Mouse (Mus musculus): Measurements from ENCODE around the gene Atp5b. TPM values are rescaled to one million over a fixed set of nuclear protein-coding genes. Genes with fewer than 3 reads are reported as not detected.

Gene Atp5b
- 4,523 and 4,948 TPM in 2 replicates for polyA plus RNA-seq (2014; fragmentation: Nextera tagmentation; extraction: Ambion mirVana)

DNA sequence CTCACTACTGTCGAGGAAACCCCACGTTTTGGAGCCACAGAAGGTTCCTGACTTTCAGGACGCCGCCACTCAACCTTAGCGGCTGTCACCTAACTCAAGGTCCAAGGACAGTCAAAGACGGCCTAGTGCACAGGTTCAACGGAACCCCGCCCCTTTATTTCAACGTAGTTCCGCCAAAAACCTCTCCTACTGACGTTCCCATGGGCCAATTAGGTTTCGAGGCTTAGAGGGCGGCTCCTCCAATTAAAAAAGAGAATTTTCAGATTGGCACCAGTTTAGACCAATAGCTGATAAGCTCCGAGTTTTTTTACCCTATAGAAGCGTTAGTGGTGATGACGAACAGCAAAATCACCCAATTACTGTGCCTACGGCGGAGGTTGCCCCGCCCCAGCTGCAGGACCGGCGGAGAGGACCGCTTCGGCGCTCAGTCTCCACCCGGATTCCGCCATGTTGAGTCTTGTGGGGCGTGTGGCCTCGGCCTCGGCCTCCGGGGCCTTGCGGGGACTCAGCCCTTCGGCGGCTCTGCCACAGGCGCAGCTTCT is at the start of gene Atp5b:
Atp5b (plus strand) TSS at position 394 of the 542 bp plus-strand sequence.
- Histone ChIP-seq H3K27ac (ENCODE audit: low read depth, low read length) (peak within 1 kb of the TSS; percentile 93), H3K9me3 (replicated peaks; ENCODE audit: control insufficient read depth, low read length) (no peaks in the 10 kb centered on the region), H3K9ac (ENCODE audit: low read depth, low read length) (peak within 1 kb of the TSS; percentile 98), H3K36me3 (ENCODE audit: control insufficient read depth, insufficient read depth, low read length) (peaks cover 28% of the 10 kb centered on the region), H3K4me2 (peak within 1 kb of the TSS; percentile 96), H3K27me3 (ENCODE audit: control insufficient read depth, insufficient read depth, low read length) (no peaks in the 10 kb centered on the region), H3K4me3 (ENCODE audit: low read depth, low read length) (peak within 1 kb of the TSS; percentile 98), H3K4me1 (ENCODE audit: control insufficient read depth, insufficient read depth, low read length) (peaks cover 7% of the 10 kb centered on the region; the same call in 1 of the 2 replicates)
- WGBS (ENCODE audit: insufficient replicate concordance), result under 1% methylated on average over 34 of the region's 34 CpGs
- peak; percentile 96 for ATAC-seq (replicated peaks; ENCODE audit: insufficient number of reproducible peaks, low FRiP score, low TSS enrichment)

DNA sequence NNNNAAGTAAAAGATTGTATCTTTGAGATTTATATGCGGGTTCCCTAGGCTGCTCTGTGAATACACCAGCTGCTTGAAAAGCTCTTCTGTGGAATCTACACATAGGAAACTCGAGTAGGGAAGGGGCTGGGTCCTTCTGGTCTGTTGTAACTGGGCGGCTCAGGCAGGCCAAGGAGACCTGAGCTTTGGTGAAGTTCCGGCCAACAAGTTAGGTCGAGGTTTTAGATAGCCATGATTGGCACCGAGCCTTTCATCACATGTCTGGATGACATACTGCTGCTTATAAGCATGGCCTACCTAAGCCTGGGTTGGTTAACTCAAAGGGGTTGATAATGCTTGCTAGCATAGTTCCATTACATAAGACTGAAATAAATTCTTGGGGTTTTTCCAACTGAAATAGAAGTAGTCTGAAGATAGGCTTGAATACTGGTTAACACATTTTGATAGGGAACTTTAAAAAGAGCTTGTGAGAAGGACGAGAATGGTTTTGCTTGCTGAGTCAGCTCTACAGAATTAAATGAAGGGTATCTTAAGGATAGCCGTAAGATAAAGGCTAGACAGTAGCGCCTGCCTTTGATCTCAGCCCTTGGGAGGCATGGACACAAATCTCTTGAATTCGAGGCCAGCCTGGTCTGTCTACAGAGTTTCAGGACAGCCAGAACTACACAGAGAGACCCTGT is 46.2 kb upstream of the Atp5b start:
- H3K27ac ChIP-seq (ENCODE audit: low read depth, low read length), result peak overlapping the region; percentile 98
- 0 out of 2 replicates have a peak, but pooled peaks have one; percentile 8 for ATAC-seq (replicated peaks; ENCODE audit: insufficient number of reproducible peaks, low FRiP score, low TSS enrichment)
- H3K4me2 ChIP-seq, result peak overlapping the region; percentile 87
- peak overlapping the region; percentile 100 for H3K4me3 ChIP-seq (ENCODE audit: low read depth, low read length)
- no peaks in the 10 kb centered on the region for H3K9me3 ChIP-seq (replicated peaks; ENCODE audit: control insufficient read depth, low read length)
- 2% methylated on average over 10 of the region's 10 CpGs for whole genome bisulfite sequencing (ENCODE audit: insufficient replicate concordance)
- no peaks in the 10 kb centered on the region for H3K27me3 ChIP-seq (ENCODE audit: control insufficient read depth, insufficient read depth, low read length)
- peaks cover 6% of the 10 kb centered on the region for H3K36me3 ChIP-seq (ENCODE audit: control insufficient read depth, insufficient read depth, low read length)
- peaks cover 36% of the 10 kb centered on the region for H3K4me1 ChIP-seq (ENCODE audit: control insufficient read depth, insufficient read depth, low read length)
- H3K9ac ChIP-seq (ENCODE audit: low read depth, low read length), result peak overlapping the region; percentile 100

DNA sequence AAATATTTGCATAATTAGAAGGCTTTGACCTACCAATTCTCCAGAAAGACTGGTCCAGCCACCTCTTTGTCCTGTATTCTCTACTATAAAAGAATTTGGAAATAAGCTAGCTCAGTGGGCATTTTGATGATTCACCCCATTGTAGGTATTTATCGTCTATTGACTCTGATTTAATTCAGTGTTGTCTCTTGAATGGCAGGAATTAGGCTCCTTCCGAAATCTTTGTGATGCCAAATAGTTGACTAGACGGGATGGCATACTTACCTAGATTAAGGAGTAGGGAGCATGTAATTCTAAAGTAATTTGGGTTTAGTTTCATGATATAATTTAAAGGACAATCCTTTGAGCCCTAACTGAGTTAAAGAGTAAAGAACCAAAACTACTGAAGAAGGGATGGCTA is 45.2 kb upstream of the Atp5b start:
- H3K9me3 ChIP-seq (replicated peaks; ENCODE audit: control insufficient read depth, low read length), result no peaks in the 10 kb centered on the region
- H3K27me3 ChIP-seq (ENCODE audit: control insufficient read depth, insufficient read depth, low read length), result no peaks in the 10 kb centered on the region
- peaks cover 47% of the 10 kb centered on the region for H3K4me1 ChIP-seq (ENCODE audit: control insufficient read depth, insufficient read depth, low read length)
- no peak overlapping the region for H3K9ac ChIP-seq (ENCODE audit: low read depth, low read length)
- H3K4me3 ChIP-seq (ENCODE audit: low read depth, low read length), result peak overlapping the region; percentile 3; the same call in 1 of the 2 replicates
- peaks cover 6% of the 10 kb centered on the region for H3K36me3 ChIP-seq (ENCODE audit: control insufficient read depth, insufficient read depth, low read length)
- 82% methylated on average over 3 of the region's 3 CpGs for WGBS (ENCODE audit: insufficient replicate concordance)
- ATAC-seq (replicated peaks; ENCODE audit: insufficient number of reproducible peaks, low FRiP score, low TSS enrichment), result no peak
- no peak overlapping the region for H3K27ac ChIP-seq (ENCODE audit: low read depth, low read length)
- H3K4me2 ChIP-seq, result peak overlapping the region; percentile 45

DNA sequence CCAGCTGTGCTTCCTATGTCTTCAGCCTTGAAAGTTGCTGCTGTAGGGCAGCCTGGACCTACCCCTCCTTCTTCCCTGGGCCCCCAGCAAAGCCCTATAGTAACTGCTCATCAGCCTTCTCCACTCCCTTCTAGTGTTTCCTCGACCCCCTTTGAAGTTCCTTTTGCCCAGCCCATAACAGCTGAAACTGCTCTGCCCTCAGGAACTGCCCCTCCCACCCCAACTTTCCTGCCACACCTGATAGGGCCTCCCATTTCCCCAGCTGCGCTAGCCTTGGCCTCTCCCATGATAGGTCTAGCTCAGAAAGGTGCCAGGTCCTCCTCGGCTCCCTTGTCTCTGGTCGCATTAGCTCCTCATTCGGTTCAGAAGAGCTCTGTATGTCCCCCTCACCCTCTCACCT is 43.9 kb upstream of the Atp5b start:
- Histone ChIP-seq H3K36me3 (ENCODE audit: control insufficient read depth, insufficient read depth, low read length) (peaks cover 11% of the 10 kb centered on the region), H3K9me3 (replicated peaks; ENCODE audit: control insufficient read depth, low read length) (no peaks in the 10 kb centered on the region), H3K9ac (ENCODE audit: low read depth, low read length) (0 out of 2 replicates have a peak overlapping the region, but pooled peaks have one; percentile 24), H3K4me2 (peak overlapping the region; percentile 45), H3K27ac (ENCODE audit: low read depth, low read length) (0 out of 2 replicates have a peak overlapping the region, but pooled peaks have one; percentile 41), H3K4me1 (ENCODE audit: control insufficient read depth, insufficient read depth, low read length) (peaks cover 59% of the 10 kb centered on the region), H3K27me3 (ENCODE audit: control insufficient read depth, insufficient read depth, low read length) (no peaks in the 10 kb centered on the region), H3K4me3 (ENCODE audit: low read depth, low read length) (no peak overlapping the region)
- ATAC-seq (replicated peaks; ENCODE audit: insufficient number of reproducible peaks, low FRiP score, low TSS enrichment), result no peak
- WGBS (ENCODE audit: insufficient replicate concordance), result 48% methylated on average over 5 of the region's 5 CpGs

DNA sequence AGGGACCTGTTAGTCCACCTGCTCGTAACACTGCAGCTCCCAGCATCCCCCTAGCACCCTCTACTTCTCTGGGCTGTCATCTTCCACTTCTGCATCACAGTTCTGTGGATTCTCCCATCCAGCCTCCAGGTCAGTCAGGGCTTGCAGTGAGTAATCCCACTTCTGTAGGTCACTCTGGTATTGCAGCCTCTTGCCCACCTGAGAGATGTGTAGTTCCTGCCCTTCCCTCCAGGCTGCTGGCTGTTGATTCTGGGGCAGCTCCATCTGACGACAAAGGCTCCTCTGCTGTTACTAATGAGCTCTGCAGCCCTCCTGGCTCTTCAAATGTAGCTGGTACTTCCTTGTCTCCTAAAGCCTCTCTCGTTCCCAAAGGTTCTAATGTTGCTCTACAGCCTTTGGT is 43.2 kb upstream of the Atp5b start:
- Histone ChIP-seq H3K27ac (ENCODE audit: low read depth, low read length) (no peak overlapping the region), H3K9me3 (replicated peaks; ENCODE audit: control insufficient read depth, low read length) (no peaks in the 10 kb centered on the region), H3K27me3 (ENCODE audit: control insufficient read depth, insufficient read depth, low read length) (no peaks in the 10 kb centered on the region), H3K36me3 (ENCODE audit: control insufficient read depth, insufficient read depth, low read length) (peaks cover 14% of the 10 kb centered on the region), H3K4me3 (ENCODE audit: low read depth, low read length) (no peak overlapping the region), H3K4me2 (no peak overlapping the region), H3K9ac (ENCODE audit: low read depth, low read length) (no peak overlapping the region), H3K4me1 (ENCODE audit: control insufficient read depth, insufficient read depth, low read length) (peaks cover 62% of the 10 kb centered on the region)
- ATAC-seq (replicated peaks; ENCODE audit: insufficient number of reproducible peaks, low FRiP score, low TSS enrichment), result no peak
- 72% methylated on average over 3 of the region's 3 CpGs for WGBS (ENCODE audit: insufficient replicate concordance)

DNA sequence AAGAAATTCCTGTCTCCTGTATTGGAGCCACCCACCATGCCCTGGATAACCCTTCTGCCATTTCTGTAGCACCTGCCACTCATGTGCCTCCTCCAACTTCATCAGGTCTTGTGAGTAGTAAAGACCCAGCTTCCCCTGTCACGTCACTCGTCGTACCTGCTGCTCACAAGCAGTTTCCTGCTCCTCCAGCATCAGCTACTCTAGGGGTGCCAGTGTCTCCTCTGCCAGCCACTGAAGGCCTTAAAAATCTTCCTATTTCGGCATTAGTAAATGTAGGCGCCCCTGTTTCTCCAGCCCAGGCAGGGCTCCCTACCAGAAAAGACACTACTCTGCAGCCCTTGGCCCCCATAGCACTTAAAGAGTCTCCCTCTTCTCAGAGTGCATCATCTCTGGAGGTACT is 42.8 kb upstream of the Atp5b start:
- H3K36me3 ChIP-seq (ENCODE audit: control insufficient read depth, insufficient read depth, low read length), result peaks cover 16% of the 10 kb centered on the region
- no peaks in the 10 kb centered on the region for H3K27me3 ChIP-seq (ENCODE audit: control insufficient read depth, insufficient read depth, low read length)
- WGBS (ENCODE audit: insufficient replicate concordance), result 82% methylated on average over 5 of the region's 5 CpGs
- H3K9me3 ChIP-seq (replicated peaks; ENCODE audit: control insufficient read depth, low read length), result no peaks in the 10 kb centered on the region
- no peak overlapping the region for H3K4me2 ChIP-seq
- ATAC-seq (replicated peaks; ENCODE audit: insufficient number of reproducible peaks, low FRiP score, low TSS enrichment), result no peak
- H3K4me3 ChIP-seq (ENCODE audit: low read depth, low read length), result no peak overlapping the region
- H3K27ac ChIP-seq (ENCODE audit: low read depth, low read length), result no peak overlapping the region
- H3K9ac ChIP-seq (ENCODE audit: low read depth, low read length), result no peak overlapping the region
- peaks cover 64% of the 10 kb centered on the region for H3K4me1 ChIP-seq (ENCODE audit: control insufficient read depth, insufficient read depth, low read length)

DNA sequence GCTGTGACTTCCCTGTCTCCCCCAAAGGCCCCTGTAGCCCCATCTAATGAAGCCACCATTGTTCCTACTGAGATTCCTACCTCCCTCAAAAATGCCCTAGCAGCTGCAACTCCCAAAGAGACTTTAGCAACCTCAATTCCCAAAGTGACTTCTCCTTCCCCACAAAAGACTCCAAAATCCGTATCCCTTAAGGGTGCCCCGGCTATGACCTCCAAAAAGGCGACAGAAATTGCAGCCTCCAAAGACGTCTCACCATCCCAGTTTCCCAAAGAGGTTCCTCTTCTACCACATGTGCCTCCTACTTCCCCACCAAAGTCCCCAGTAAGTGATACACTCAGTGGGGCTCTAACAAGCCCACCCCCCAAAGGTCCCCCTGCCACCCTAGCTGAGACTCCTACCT is 41.4 kb upstream of the Atp5b start:
- Histone ChIP-seq H3K9ac (ENCODE audit: low read depth, low read length) (0 out of 2 replicates have a peak overlapping the region, but pooled peaks have one; percentile 22), H3K4me3 (ENCODE audit: low read depth, low read length) (no peak overlapping the region), H3K36me3 (ENCODE audit: control insufficient read depth, insufficient read depth, low read length) (peaks cover 25% of the 10 kb centered on the region), H3K9me3 (replicated peaks; ENCODE audit: control insufficient read depth, low read length) (no peaks in the 10 kb centered on the region), H3K27me3 (ENCODE audit: control insufficient read depth, insufficient read depth, low read length) (no peaks in the 10 kb centered on the region), H3K4me1 (ENCODE audit: control insufficient read depth, insufficient read depth, low read length) (peaks cover 64% of the 10 kb centered on the region), H3K4me2 (no peak overlapping the region), H3K27ac (ENCODE audit: low read depth, low read length) (no peak overlapping the region)
- 77% methylated on average over 4 of the region's 4 CpGs for WGBS (ENCODE audit: insufficient replicate concordance)
- ATAC-seq (replicated peaks; ENCODE audit: insufficient number of reproducible peaks, low FRiP score, low TSS enrichment), result no peak

DNA sequence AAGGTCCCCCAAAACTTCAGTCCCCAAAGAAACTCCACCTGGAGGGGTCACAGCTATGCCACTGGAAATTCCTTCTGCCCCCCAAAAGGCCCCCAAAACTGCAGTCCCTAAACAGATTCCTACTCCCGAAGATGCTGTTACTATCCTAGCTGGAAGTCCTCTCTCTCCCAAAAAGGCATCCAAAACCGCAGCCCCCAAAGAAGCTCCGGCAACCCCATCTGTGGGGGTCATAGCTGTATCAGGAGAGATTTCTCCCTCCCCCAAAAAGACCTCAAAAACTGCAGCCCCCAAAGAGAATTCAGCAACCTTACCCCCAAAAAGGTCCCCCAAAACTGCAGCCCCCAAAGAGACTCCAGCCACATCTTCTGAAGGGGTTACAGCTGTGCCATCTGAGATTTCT is 40.6 kb upstream of the Atp5b start:
- Histone ChIP-seq H3K36me3 (ENCODE audit: control insufficient read depth, insufficient read depth, low read length) (peaks cover 29% of the 10 kb centered on the region), H3K4me2 (no peak overlapping the region), H3K27me3 (ENCODE audit: control insufficient read depth, insufficient read depth, low read length) (no peaks in the 10 kb centered on the region), H3K4me3 (ENCODE audit: low read depth, low read length) (no peak overlapping the region), H3K9me3 (replicated peaks; ENCODE audit: control insufficient read depth, low read length) (no peaks in the 10 kb centered on the region), H3K27ac (ENCODE audit: low read depth, low read length) (no peak overlapping the region), H3K9ac (ENCODE audit: low read depth, low read length) (peak overlapping the region; percentile 43; the same call in 1 of the 2 replicates), H3K4me1 (ENCODE audit: control insufficient read depth, insufficient read depth, low read length) (peaks cover 59% of the 10 kb centered on the region)
- WGBS (ENCODE audit: insufficient replicate concordance), result 95% methylated on average over 3 of the region's 3 CpGs
- no peak for ATAC-seq (replicated peaks; ENCODE audit: insufficient number of reproducible peaks, low FRiP score, low TSS enrichment)
